Mouse (Mus musculus): ENCODE results near the gene Gstp2.

- TF ChIP-seq CTCF (IDR thresholded peaks at IDR 0.05; ENCODE audit: extremely low read depth, insufficient read depth, low read length): no peak
- no peak for TF ChIP-seq POLR2A (IDR thresholded peaks at IDR 0.05; ENCODE audit: extremely low read depth, insufficient read depth, low read length)
These were observed 20.5 kb upstream of the Gstp2 start for GRCm38 (mm10) chr19:4066280-4066679.

Data from cortical plate, adult 2 months (tissue).